Mouse (Mus musculus) left cerebral cortex, adult 9 months (tissue): ENCODE measurements around the gene Fbxl17.

Experiments used
- DNase-seq, 2 experiments: peaks; one replicate each; pipeline ENCODE4 v3.0.0; 2022; ENCODE audit warnings: low spot score in 2 of 2

Fbxl17 gene

DNA sequence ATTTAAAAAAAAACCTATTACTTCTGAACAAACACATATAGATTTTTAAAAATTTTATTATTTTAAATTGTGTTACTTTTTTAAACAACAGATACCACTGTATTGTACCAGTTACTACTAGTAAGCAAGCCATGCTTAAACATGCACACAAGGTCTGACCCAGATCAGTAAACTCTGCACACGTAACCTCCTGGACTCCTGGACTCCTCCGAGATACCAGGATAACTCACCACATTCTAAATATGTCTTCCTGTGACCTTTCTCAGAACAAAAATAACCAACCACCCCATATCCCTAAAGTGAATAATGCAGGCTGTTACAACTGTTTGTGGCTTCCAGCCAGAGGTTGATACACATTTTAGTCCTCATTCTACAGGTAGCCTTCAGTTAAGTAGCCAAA lies 170.9 kb downstream of the Fbxl17 start:
- no peak for DNase-seq

DNA sequence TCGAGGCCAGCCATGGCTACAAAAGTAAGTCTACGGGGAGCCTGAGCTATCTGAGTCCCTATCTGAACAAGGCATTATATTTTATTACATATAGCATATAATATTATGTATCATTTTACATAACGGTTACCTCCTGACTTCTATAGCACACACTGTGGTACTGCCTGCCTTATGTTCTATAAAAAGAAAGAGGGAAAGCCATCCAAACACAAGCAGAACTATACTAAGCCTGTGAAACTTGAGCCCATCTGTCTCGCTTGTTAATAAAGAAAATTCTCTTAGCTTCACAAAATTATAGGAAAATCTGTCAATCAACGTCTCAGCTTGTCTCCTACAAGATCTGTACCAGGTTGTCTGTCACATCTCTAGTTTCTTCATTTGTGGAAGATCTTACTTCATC lies 173.6 kb downstream of the Fbxl17 start:
- no peak for DNase-seq

DNA sequence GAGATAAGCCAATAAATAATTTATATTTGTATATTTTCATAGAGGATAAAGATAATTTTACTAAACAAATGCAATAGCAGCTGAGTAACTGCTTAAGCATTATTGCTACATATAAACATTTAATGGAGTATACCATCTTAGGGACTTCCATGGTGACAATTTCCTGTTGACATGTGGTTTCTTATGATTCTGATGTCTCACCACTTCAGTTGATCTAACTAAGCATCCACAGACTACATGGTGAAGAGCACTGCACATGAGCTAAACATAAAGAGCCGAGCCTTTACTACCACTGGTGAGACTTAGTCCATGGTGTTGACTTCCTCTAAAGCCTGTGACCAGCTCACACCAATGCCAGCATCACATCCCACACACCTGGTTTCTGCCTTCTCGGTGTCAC lies 175.1 kb downstream of the Fbxl17 start:
- no peak for DNase-seq

DNA sequence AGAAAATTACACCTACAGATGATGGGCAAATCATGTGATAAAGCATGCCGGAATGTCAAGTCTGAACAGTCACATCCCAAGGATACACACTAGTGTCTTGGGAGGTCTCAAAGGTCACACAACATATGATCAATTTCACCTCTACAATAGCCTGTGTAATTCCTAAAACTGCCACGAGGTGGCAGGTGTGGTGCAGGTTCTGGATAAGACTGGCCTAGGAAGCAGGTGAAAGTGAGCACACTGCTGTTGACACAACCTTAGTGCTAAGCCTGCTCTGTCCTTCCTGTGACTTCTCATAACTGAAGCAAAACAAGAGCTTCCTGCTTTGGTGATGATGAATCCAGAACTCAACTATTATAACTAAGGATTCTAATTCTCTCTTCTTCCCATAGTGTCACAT lies 175.8 kb downstream of the Fbxl17 start:
- peak in 1 of 2 experiments; percentile 79 for DNase-seq

DNA sequence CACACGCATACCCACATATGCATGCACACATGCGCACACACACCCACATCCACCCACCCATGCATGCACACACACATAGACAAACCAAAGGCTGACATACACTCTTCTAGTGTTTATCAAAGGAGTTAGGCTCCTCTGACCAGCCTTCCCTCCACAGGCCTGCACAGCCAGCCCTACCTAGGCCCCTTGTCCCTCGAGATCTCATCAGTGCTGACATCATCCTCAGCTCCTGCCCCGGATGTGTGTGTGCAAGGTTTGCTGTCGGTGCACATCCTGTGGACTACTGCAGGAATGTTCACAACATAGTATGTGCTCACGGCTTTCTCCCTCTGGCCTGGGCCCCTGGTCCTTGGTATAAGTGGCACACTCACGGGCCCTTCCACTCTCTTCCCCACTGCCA lies 177.0 kb downstream of the Fbxl17 start:
- no peak for DNase-seq

DNA sequence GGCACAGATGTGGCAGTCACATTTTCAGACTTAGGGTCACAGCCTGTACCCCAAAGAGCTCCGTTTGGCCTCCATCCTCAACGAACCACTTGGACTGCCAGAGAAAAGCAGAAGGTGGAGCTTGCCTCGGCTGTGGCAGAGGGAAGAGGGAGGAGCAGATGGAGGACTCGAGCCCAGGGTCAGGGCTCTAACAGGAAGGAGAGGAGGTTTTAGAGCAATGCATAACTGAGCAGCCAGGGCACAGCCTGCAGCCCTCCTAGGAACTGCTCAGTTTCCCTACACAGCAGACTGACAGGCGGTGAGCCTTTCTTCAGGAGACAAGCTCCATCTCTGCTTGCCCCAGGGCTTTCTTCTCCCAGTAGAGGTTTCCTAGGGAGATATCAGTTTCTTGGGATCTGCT lies 178.5 kb downstream of the Fbxl17 start:
- no peak for DNase-seq

DNA sequence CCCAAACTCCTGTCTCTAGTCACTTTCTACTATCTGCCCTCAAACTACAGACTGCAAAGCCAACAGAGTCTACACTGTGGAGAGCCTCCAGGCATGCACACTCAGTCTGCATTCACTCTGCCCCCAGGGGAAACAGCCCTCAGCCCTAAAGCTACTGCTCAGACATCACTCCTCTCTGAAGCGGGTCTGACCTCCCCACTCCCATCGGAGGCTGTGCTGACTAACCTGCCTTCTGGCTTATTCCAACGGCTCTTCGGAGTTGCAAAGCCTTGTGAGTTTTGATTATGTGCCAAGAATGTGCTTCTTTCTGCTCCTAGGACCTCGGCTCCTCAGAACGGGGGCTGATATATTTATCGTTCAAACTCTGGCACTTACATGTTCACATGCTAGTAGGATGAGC lies 182.3 kb downstream of the Fbxl17 start:
- no peak for DNase-seq

DNA sequence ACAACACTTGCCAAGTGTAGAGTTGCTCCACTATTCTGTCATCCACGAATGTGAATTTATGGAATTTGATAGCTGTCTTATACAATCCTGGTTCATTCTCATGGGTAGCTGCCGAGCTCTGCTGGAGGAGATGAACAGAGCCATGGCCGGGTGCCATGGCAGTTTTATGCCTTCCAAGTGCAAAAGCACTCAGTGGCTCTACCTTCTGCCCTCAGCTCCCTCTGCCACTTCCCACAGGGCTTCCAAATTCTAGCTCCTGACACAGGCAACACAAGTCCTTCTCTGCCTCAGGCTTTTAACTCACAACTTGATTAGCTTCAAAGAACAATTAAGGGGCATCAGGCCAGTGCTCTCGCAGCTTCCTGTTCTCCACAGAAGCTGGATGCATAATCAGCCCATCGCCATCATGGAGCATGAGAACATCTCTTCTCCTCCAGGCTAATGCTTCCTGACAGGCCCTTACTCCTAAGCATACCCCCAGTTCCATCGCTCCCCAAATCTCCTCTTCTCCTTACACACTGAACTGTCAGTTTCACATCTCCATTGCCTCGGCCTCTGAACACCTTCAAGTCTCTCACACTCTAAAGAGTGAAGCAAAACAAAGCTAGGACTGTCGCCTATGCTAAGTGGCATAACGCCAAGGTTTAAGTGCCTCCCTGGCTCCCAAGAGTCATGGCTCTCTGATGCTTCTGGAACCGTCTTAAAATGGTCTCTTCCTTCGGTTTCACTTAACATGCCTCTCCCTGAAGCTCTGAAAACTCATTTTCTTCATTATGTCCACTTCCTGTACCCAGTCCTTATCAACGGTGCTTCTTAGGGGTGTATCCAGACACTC lies 184.0 kb downstream of the Fbxl17 start:
- DNase-seq, result no peak

DNA sequence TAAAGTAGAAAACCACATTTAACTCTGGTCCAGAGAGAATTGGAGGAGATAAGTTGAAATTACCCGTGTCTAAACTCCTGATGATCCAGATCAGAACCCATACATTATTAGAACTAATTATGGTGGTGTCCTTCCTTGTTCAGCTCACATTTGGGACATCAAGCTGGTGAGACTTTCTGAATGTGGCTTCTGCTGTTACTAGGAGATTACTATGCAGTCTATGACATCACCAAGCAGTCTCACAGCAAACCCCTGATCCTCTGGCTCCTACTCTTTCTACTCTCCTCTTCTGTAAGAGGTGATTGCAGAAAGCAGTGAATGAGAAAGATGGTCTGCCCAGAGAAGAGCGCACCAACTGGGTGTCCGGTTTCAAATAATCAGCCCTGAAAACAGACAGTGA lies 187.0 kb downstream of the Fbxl17 start:
- DNase-seq, result no peak

DNA sequence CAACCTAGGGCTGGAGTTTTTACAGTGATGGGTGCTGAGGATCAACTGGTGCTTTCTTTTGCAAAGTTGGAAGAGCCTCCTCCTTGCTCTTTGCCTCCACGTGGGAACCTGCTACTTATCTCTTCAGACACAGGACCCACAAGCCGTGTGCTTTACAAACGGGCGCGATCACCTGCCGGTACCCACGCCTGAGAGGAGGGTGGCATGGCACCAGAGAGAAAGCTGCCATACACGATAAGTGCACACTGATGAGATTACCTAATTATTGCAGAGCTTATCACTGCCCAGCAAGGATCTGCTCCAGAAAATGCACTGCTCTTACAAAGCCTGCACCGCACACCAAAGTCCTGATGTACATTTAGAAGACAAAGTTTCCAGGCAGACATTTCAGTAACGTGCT lies 187.5 kb downstream of the Fbxl17 start:
- DNase-seq, result no peak

DNA sequence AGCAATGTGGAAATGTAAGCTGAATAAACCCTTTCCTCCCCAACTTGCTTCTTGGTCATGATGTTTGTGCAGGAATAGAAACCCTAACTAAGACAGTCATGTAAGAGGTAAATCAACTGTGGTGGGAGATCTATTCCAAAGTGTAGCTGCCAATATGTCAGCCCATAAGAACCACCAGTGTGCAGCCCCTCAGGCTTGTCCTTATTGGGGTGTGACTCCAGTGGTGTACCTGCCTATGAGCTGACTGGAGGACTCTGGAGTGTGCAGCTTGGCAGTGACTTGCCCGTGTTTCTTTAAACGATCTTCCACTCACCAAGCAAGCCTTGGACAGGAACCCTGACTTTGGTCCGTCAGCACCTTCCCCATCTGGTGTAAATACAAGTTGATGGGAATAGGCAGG lies 188.2 kb downstream of the Fbxl17 start:
- no peak for DNase-seq

DNA sequence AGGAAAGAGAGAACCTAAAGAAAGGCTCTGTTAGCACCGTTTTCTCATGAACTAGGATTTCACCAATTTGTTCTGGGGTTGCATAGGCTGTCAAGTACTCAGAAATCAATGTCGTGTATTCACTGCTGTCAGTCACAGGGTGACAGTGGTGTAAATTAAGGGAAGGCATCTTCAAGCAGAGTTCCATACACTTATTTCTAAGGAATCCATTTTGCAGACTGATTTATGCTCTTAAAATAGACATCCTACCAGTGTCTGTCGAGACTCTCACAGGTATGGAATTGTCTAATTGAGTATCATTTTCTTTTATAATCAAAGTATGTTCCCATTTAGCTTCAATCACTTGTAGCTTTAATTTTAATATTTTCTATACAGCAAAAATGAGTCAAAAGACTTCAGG lies 189.8 kb downstream of the Fbxl17 start:
- no peak for DNase-seq

DNA sequence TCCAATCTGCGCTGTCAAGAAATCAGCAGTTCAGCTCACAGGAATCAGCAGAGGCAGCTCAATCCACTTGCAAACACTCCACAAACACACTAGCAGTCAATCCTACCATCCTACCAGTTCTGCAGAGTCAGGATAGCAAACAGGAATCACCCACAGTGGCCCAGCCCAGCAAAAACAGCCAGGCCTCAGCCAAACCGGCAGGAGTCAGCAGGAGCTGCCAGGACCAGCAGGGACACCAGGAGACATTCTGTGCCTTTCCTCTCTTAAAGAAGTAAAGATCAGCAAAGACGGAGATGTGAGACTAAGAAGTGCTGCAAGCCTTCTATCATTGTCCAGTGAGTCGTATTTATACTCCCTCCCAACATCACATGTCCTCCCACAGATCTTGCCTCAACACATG lies 196.0 kb downstream of the Fbxl17 start:
- DNase-seq, result no peak

DNA sequence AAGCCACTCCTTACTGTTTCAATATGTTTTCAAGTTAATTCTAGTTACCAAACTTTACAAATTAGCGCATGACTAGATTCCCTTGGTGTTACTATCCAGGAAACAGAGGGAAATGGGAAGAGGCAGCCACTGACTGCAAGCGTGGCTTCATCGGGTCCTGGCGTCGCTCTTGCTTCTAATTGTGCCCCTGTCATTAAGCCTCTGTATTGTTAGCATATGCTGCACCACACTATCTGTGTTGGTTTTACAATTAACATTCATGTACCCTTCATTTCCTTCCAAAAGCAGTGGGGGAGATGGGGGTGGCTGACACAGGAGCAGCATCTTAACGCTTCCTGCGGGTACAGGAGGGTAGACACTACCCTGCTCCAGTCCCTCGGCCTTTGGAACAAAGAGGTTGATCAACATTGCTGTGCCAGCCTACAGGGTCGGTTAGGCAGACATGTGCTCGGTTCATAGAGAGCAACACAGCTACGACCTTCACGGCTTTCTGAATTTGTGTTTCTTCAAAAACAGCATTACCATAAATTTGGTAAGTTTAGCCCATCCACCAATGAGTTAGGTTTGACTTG lies 197.9 kb downstream of the Fbxl17 start:
- no peak for DNase-seq

DNA sequence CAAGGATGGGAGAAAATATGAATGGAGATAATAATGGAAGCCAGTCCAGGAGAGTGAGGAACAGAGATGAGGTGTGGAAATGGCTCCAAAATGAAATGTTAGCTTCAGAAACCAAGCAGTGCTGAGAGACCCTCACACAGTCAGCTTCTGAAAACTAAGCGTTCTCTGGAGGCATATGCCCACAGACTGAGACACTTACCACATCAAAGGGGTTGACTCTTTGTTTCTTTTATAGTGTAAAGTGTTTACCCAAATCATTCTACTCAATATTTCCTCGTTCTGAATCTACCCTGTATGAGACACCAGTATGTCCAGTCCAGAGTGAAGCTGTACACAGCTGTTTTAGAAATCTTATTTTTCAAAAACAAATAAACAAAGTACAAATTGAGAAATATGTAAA lies 204.3 kb downstream of the Fbxl17 start:
- no peak for DNase-seq

DNA sequence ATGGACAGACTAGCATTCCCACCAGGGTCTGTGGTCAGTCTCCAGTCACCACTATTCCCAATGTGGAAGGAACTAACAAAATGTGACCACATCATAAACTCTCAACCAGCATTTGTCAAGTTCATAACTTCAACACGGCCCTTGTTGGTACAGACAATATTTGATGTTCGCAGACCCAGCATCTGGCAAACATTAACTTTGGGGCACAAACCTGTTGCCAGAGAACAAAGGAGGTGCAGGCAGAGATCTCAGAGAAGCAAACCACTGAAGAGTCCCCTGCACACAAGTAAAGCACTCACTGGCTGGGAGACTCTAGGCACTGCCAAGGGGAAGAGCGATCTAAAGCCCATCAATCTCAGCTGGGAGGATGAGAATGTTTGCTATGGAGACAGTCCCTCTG lies 204.9 kb downstream of the Fbxl17 start:
- DNase-seq, result no peak

DNA sequence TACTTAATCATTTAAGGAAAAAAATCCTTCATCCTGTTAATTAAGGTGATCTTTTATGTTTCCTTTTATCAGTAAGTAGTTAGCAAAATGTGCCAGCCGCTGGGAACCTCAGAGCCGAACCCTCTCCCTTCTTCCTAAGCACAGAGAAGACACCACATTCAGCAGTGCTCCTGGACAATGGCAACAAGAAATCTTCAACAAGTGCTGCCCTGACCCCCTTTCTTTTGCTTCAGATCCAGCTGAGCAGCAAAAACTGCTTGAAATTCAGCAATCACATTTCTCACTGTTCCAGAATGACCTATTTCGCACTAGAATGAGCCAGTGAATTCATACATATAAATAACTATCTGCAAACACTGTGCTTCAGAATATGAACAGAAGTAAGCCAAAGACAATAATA lies 205.8 kb downstream of the Fbxl17 start:
- DNase-seq, result no peak

DNA sequence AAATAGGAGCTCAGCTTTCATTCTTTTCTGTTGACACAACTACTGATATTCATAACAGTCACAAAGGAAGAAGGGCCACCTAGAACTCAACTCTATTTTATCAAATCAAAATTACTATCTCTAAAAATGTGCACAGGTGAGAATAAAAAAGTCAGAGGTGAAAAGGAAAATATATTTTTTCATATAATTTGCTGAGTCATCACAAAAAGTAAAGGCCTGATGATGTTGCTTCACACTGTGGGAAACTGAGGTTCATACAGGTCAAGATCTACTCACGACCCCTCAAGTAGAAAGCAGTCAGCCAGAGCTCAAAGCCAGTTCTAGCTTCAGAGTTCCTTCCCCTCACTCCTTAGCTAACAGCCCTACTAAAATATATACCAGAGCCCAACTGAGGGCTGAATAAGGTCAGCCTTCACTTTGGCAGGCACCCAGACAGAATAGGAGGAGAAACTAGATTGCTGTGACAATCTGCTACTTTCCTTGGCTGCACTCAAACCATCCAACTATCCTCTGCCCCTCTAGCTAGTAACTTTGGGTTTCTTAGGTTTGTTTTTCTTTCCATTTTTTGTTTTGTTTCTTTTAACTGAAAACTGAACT lies 210.4 kb downstream of the Fbxl17 start:
- no peak for DNase-seq

DNA sequence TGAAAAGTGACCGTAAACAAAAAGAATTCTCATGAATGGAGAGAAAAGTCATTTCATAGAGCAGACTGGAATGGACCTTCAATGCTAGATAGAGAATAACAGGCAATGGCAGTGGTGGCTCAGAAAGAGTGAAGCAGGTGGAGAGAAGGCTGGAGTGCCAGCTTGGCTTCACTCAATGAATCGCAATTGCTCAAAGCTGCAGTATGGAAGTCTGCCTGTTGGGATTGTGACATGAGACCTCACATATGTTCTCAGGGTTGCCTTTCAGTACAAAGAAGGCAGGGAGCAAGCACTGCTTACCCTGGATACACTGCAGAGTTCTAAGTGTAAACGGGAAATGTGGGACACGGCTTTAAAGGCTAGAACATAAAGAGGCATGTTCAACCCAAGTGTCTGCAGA lies 211.0 kb downstream of the Fbxl17 start:
- DNase-seq, result no peak

DNA sequence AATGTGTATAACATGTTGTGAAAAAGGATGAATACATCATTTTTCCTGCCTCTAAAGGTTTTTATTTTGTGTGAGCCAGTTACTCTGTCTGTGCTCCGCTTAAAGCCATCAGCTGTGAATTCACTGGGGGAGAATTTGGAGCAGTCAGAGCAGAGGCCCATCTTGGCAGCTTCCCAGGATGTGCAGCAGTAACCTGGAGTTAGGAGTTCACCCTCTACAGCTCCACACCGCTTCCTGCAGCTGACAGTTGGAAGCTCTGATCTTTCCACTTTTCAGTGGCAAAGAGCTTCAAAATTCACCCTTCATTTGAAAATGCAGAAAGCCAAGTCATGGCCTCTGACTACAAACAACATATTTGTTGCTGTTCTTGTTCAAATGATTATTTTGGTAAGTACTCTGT lies 212.4 kb downstream of the Fbxl17 start:
- no peak for DNase-seq

DNA sequence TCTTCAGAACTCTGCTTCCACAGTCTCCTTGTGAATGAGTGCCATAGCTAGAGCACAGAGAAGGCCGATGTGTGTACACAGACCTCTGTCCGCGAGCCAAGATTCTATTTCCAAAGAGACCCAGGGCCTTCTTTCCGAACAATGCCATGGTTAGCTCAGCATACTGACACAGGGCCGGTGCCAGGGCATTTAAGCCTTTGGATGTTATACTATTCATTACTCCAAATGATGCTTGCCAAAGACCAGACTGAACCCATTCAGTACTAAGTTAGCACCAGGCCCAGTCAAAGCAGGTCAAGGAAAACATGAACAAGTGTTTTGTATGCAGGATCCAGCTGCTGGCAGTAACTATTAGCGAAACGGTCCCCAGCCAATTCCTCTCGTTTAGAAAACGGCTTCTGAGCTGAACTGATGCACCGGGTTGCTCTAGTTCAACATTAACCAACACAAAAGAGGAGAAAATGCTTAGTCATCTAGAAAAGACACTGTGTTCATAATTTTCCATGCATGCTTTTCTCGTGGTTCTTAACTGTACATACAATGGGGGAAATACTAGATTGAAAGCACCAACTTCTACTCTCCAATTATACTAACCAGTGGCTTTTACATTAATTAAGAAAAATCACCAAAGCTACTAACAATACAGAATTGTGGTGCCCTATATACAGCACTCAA lies 214.4 kb downstream of the Fbxl17 start:
- peak; percentile 78 to 82 for DNase-seq

DNA sequence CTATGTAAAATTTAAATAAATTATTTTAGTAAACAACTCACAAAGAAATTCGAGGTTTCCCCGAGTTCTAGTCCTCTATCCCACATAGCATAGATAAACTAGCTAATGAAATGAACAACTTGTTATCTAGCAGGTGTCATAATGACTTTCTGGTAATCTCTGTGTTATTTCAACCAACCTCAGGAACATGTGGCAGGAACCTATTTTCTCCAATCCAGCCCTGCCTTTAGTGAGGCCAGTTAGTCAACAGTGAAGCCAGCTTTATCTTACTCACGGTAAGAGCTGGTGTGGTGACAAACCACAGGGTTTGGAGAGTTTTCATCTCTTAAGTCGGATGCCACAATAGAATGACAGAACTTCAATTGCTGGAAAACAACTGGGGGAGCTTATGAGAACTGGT lies 215.7 kb downstream of the Fbxl17 start:
- DNase-seq, result no peak

DNA sequence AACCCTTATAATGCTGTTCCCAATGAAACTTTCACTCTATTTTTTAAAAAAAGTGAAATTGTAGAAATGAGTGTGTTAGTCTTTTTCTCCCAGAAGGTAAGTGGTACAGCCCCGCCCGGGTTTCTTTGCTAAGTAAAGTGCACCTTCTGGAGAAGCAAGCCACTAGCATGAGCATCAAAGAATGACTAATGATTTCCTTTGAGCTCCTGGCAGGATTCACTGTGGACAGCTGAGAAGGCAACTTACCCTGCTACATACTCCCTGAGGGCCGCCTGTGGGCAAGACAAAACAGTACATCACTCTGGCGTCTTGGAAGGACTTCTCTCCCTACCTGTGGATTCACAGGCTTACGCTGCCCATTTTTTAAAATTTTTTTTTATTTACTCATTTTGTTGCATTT lies 217.8 kb downstream of the Fbxl17 start:
- DNase-seq, result peak in 1 of 2 experiments; percentile 20
